Mouse (Mus musculus) heart, embryonic 10.5 days (tissue): ENCODE data around the gene Hes5. TPM values are rescaled to one million over a fixed set of nuclear protein-coding genes. Genes with fewer than 3 reads are reported as not detected.

Experiments used
- DNase-seq: peaks from one replicate; pipeline ENCODE4 v3.0.0-alpha.2; 2017; ENCODE audit warnings: low spot score
- H3K27ac ChIP-seq: fragments of 300-500 bp; sonication (generic); 2 replicates; pipeline ENCODE4 v1.5.1; 2016; ENCODE audit warnings: mild to moderate bottlenecking
- H3K27me3 ChIP-seq: fragments of 300-500 bp; sonication (generic); 2 replicates; pipeline ENCODE4 v1.6.1; 2016; ENCODE audit warnings: mild to moderate bottlenecking; ENCODE audit not compliant: poor library complexity, insufficient read depth, severe bottlenecking
- H3K36me3 ChIP-seq: fragments of 300-500 bp; sonication (generic); 2 replicates; pipeline ENCODE4 v1.6.1; 2016; ENCODE audit warnings: mild to moderate bottlenecking, moderate library complexity
- H3K4me1 ChIP-seq: fragments of 300-500 bp; sonication (generic); 2 replicates; pipeline ENCODE4 v1.6.1; 2016; ENCODE audit warnings: mild to moderate bottlenecking
- H3K4me3 ChIP-seq: fragments of 300-500 bp; sonication (generic); 2 replicates; pipeline ENCODE4 v1.5.1; 2016; ENCODE audit warnings: mild to moderate bottlenecking, moderate library complexity
- H3K9me3 ChIP-seq: fragments of 300-500 bp; sonication (generic); 2 replicates; pipeline ENCODE4 v1.6.1; 2016; ENCODE audit warnings: mild to moderate bottlenecking, moderate library complexity
- WGBS: fragments of 180-500 bp; shearing (Covaris S2); methylation state at CpG from one replicate; pipeline ENCODE4 v1.1.7; 2016; 5-methylcytosine and 5-hydroxymethylcytosine counted together
- polyA plus RNA-seq: library from polyadenylated mRNA; unstranded; fragments of >200 nt; fragmentation: Nextera tagmentation; extraction: Ambion mirVana; gene quantifications from 2 replicates; pipeline ENCODE4 v1.2.1, GENCODE M21; 2016

The Hes5 gene
- polyA plus RNA-seq, 1 experiment from 2014 or later: 0.26 TPM

GRCm38 (mm10) chr4:155009216-155009615 is 48.5 kb downstream of the Hes5 start:
- no peak for DNase-seq
- Histone ChIP-seq H3K27ac (no peak overlapping the region), H3K27me3 (peaks cover 56% of the 10 kb centered on the region), H3K9me3 (no peaks in the 10 kb centered on the region), H3K4me3 (no peak overlapping the region), H3K36me3 (no peaks in the 10 kb centered on the region), H3K4me1 (no peaks in the 10 kb centered on the region; the same call in 1 of the 2 replicates)
- WGBS: 62% methylated on average over 3 of the region's 3 CpGs

- H3K27ac ChIP-seq: no peak overlapping the region
- H3K27me3 ChIP-seq: peaks cover 68% of the 10 kb centered on the region
- H3K9me3 ChIP-seq: no peaks in the 10 kb centered on the region
- peaks cover 9% of the 10 kb centered on the region for H3K4me1 ChIP-seq
- no peak overlapping the region for H3K4me3 ChIP-seq
- H3K36me3 ChIP-seq: no peaks in the 10 kb centered on the region
- DNase-seq: no peak
- WGBS: 84% methylated on average over 5 of the region's 5 CpGs
These were observed 50.1 kb downstream of the Hes5 start for GRCm38 (mm10) chr4:155010870-155011269.

- no peak overlapping the region for H3K27ac ChIP-seq
- WGBS: 72% methylated on average over 8 of the region's 8 CpGs
- H3K9me3 ChIP-seq: no peaks in the 10 kb centered on the region
- no peak overlapping the region for H3K4me3 ChIP-seq
- H3K36me3 ChIP-seq: no peaks in the 10 kb centered on the region
- H3K27me3 ChIP-seq: peaks cover 70% of the 10 kb centered on the region
- no peak for DNase-seq
- H3K4me1 ChIP-seq: peaks cover 14% of the 10 kb centered on the region
These were observed 50.7 kb downstream of the Hes5 start for GRCm38 (mm10) chr4:155011312-155012025.

Other genes with a start within 250 kb of the Hes5 start
- 0.39 and 0.44 TPM in 2 replicates for gene Ttc34, start 123.5 kb upstream of the Hes5 start, polyA plus RNA-seq
- 0.12 and 0.62 TPM in 2 replicates for gene Mmel1, start 91.3 kb upstream of the Hes5 start, polyA plus RNA-seq
- 24.6 and 32.3 TPM in 2 replicates for gene Fam213b, start 61.8 kb upstream of the Hes5 start, polyA plus RNA-seq
- 1.6 and 2.6 TPM in 2 replicates for gene Tnfrsf14, start 32.4 kb upstream of the Hes5 start, polyA plus RNA-seq
- 45.3 and 49.2 TPM in 2 replicates for gene Pank4, start 3.2 kb downstream of the Hes5 start, polyA plus RNA-seq
- gene Plch2, start 95.9 kb downstream of the Hes5 start, polyA plus RNA-seq: 0.41 and 0.57 TPM in 2 replicates
- gene Pex10, start 106.1 kb downstream of the Hes5 start, polyA plus RNA-seq: 17.3 and 19.4 TPM in 2 replicates
- gene Rer1, start 125.5 kb downstream of the Hes5 start, polyA plus RNA-seq: 144 and 165 TPM in 2 replicates
- 3.6 and 4.6 TPM in 2 replicates for gene Morn1, start 125.7 kb downstream of the Hes5 start, polyA plus RNA-seq